Mouse (Mus musculus): ENCODE results near the gene Jdp2. TPM values are rescaled to one million over a fixed set of nuclear protein-coding genes. Genes with fewer than 3 reads are reported as not detected.

Gene Jdp2
- polyA plus RNA-seq, 1 experiment from 2014 or later: 0.56 TPM

DNA sequence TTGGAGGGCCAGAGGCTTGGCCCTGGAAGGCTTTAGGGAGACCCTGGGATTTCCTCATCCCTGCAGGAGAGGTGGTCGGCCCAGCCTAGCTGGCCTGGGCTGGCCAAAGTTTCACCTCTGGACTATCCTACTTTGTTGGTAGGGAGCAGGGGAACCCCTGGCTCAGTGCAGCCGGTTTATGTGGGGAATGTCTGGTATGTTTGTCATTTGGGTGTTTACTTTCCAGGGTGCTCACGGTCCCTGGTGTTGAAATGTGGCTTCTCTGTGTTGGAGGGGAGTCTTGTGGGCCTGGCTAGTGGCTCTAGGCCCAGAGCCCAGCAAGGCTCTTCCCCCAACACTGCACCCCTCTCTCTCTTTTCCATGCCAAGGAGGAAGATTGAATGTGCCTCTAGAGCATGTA is 24.9 kb downstream of the Jdp2 start:
- ATAC-seq (ENCODE audit: low FRiP score): no peak
- 71% methylated on average over 3 of the region's 3 CpGs for WGBS
- no peak overlapping the region for H3K27ac ChIP-seq

DNA sequence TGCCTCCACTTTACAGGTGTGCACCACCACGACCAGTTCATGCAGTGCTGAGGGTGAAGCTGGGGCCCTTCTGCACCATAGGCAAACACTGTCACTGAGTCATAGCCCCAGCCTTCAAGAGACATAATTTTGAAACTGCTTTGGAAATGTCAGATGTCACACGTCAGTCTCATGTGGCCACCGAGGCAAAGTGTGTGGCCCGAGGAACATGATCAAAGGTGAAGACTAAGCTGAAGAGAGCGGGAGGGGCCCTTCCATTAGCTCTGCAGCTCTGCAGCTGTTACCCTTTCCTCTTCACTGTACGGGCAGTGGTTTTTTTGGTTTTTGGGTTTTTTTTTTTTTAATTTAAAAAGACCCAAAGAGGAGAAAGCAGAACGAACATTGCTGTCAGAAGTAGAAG is 25.8 kb downstream of the Jdp2 start:
- no peak overlapping the region for H3K27ac ChIP-seq
- peaks cover 21% of the 10 kb centered on the region for H3K4me1 ChIP-seq
- no peaks in the 10 kb centered on the region for H3K27me3 ChIP-seq
- H3K36me3 ChIP-seq (replicated peaks): no peaks in the 10 kb centered on the region
- no peak overlapping the region for H3K4me2 ChIP-seq
- WGBS: 86% methylated on average over 7 of the region's 7 CpGs
- no peak overlapping the region for H3K4me3 ChIP-seq (replicated peaks)
- no peaks in the 10 kb centered on the region for H3K9me3 ChIP-seq
- H3K9ac ChIP-seq: no peak overlapping the region
- no peak for ATAC-seq (ENCODE audit: low FRiP score)

More for the DNA sequence above, 24.9 kb downstream of the Jdp2 start:
- Histone ChIP-seq H3K36me3 (replicated peaks) (no peaks in the 10 kb centered on the region), H3K27me3 (no peaks in the 10 kb centered on the region), H3K4me1 (peaks cover 27% of the 10 kb centered on the region), H3K9ac (no peak overlapping the region), H3K4me2 (no peak overlapping the region), H3K9me3 (no peaks in the 10 kb centered on the region), H3K4me3 (replicated peaks) (no peak overlapping the region)

DNA sequence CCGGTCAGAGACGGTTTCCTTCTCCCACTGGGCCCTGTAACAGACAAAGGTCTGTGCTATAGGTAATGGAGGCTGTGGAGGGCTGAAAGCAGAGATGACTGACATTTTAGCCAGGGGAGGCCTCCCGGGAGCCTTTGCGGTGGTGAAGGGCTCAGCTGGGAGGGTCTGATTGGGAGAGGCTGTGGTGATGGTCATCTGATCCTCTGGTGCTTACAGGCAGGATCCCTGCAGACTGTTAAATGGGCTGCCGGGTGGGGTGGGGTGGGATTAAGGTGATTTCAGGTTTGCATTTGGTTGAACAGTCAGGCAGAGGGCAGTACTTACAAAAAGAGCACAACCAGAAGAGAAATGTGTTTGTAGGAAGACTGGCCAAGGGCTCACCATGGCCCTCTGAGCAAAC is 27.0 kb downstream of the Jdp2 start:
- 53% methylated on average over 5 of the region's 5 CpGs for WGBS
- Histone ChIP-seq H3K27me3 (no peaks in the 10 kb centered on the region), H3K4me2 (no peak overlapping the region), H3K9ac (no peak overlapping the region), H3K27ac (no peak overlapping the region), H3K4me3 (replicated peaks) (no peak overlapping the region), H3K9me3 (no peaks in the 10 kb centered on the region), H3K36me3 (replicated peaks) (no peaks in the 10 kb centered on the region), H3K4me1 (peaks cover 10% of the 10 kb centered on the region)
- no peak for ATAC-seq (ENCODE audit: low FRiP score)

DNA sequence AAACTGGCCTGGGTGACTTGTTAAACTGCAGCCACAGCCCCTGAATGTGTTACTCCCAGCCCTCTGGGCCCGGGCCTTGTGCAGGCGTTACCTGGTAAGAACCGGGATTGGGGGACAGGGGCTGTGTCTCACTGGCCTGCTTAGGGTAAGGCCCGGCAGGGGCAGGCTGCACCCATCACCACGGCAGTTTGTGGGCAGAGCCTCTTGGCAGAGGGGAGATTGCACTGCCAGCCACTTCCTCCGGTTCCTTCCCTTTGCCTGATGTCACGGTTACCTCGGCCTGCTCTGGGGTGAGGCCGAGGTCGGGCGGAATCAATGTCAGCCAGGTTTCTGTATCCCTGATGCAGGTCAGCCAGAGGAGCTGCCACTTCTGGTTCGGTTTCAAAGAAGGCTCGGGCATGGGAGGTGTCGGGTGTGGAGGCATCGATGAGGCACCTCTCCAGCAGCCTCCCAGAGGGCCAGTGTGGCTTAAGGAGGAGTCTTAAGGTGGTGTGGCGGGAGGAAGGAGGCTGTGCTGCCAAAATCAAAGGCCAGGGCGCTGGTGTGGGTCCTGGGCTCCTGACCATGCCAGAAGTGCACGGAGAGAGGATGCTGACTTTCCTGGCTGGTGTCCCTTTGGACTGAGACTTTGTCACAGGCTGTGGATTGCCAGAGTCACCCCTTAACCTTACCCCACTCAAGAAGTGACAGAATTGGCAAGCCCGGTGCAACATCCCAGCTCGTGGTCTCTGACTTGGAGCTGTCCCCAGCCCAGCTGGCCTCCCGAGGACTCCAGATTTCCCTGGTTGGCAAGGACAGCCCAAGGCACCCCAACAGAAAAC is 31.0 kb downstream of the Jdp2 start:
- 81% methylated on average over 21 of the region's 21 CpGs for WGBS
- H3K36me3 ChIP-seq (replicated peaks): no peaks in the 10 kb centered on the region
- no peak overlapping the region for H3K4me3 ChIP-seq (replicated peaks)
- H3K9ac ChIP-seq: no peak overlapping the region
- ATAC-seq (ENCODE audit: low FRiP score): no peak
- H3K4me1 ChIP-seq: no peaks in the 10 kb centered on the region
- H3K9me3 ChIP-seq: no peaks in the 10 kb centered on the region
- no peak overlapping the region for H3K27ac ChIP-seq
- H3K27me3 ChIP-seq: no peaks in the 10 kb centered on the region
- no peak overlapping the region for H3K4me2 ChIP-seq

DNA sequence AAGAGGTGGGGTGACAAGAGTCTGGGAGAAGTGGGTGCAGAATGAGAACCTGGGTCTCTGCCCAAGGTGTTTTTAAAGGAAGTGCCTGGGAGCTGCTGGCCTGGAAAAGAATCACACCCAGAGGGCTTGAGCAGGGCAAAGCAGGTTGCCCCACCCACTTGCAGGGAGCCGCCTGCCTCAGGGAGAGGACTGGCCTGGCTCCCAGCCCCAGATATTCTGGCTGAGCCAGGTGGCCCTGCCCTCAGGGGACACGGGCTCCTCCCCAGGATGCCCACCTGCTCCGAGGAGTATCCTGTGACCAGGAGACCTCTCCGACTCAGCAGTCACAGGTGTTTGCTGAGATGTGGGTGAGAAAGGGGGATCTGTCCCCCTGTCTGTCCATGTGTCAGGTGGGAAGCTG is 32.4 kb downstream of the Jdp2 start:
- Histone ChIP-seq H3K36me3 (replicated peaks) (no peaks in the 10 kb centered on the region), H3K27ac (no peak overlapping the region), H3K4me3 (replicated peaks) (no peak overlapping the region), H3K27me3 (no peaks in the 10 kb centered on the region), H3K4me2 (no peak overlapping the region), H3K9me3 (no peaks in the 10 kb centered on the region), H3K4me1 (no peaks in the 10 kb centered on the region), H3K9ac (no peak overlapping the region)
- 83% methylated on average over 4 of the region's 4 CpGs for WGBS
- ATAC-seq (ENCODE audit: low FRiP score): no peak

- H3K9me3 ChIP-seq: no peaks in the 10 kb centered on the region
- H3K9ac ChIP-seq: no peak overlapping the region
- no peak overlapping the region for H3K27ac ChIP-seq
- WGBS: 91% methylated on average over 10 of the region's 10 CpGs
- H3K4me2 ChIP-seq: no peak overlapping the region
- no peaks in the 10 kb centered on the region for H3K27me3 ChIP-seq
- H3K4me1 ChIP-seq: no peaks in the 10 kb centered on the region
- H3K36me3 ChIP-seq (replicated peaks): no peaks in the 10 kb centered on the region
- no peak for ATAC-seq (ENCODE audit: low FRiP score)
- no peak overlapping the region for H3K4me3 ChIP-seq (replicated peaks)
These were observed 33.5 kb downstream of the Jdp2 start for GRCm38 (mm10) chr12:85632321-85632720.

GRCm38 (mm10) chr12:85637932-85638331 is 39.1 kb downstream of the Jdp2 start:
- no peak overlapping the region for H3K9ac ChIP-seq
- no peaks in the 10 kb centered on the region for H3K9me3 ChIP-seq
- no peak for ATAC-seq (ENCODE audit: low FRiP score)
- peaks cover 6% of the 10 kb centered on the region; the same call in 1 of the 2 replicates for H3K4me1 ChIP-seq
- H3K27ac ChIP-seq: no peak overlapping the region
- no peaks in the 10 kb centered on the region for H3K27me3 ChIP-seq
- no peak overlapping the region for H3K4me3 ChIP-seq (replicated peaks)
- 88% methylated on average over 9 of the region's 9 CpGs for WGBS
- no peaks in the 10 kb centered on the region; the same call in 1 of the 2 replicates for H3K36me3 ChIP-seq (replicated peaks)
- H3K4me2 ChIP-seq: no peak overlapping the region

GRCm38 (mm10) chr12:85638541-85639325 is 39.9 kb downstream of the Jdp2 start:
- Histone ChIP-seq H3K27me3 (no peaks in the 10 kb centered on the region), H3K4me3 (replicated peaks) (no peak overlapping the region), H3K9me3 (no peaks in the 10 kb centered on the region), H3K4me2 (no peak overlapping the region), H3K27ac (no peak overlapping the region), H3K36me3 (replicated peaks) (no peaks in the 10 kb centered on the region; the same call in 1 of the 2 replicates), H3K9ac (no peak overlapping the region), H3K4me1 (peaks cover 6% of the 10 kb centered on the region; the same call in 1 of the 2 replicates)
- 75% methylated on average over 20 of the region's 20 CpGs for WGBS
- ATAC-seq (ENCODE audit: low FRiP score): no peak

GRCm38 (mm10) chr12:85639326-85640008 is 40.6 kb downstream of the Jdp2 start:
- no peak overlapping the region for H3K4me2 ChIP-seq
- WGBS: 83% methylated on average over 12 of the region's 12 CpGs
- H3K4me1 ChIP-seq: peaks cover 6% of the 10 kb centered on the region; the same call in 1 of the 2 replicates
- H3K9ac ChIP-seq: no peak overlapping the region
- no peak for ATAC-seq (ENCODE audit: low FRiP score)
- H3K4me3 ChIP-seq (replicated peaks): no peak overlapping the region
- H3K27ac ChIP-seq: no peak overlapping the region
- no peaks in the 10 kb centered on the region; the same call in 1 of the 2 replicates for H3K36me3 ChIP-seq (replicated peaks)
- no peaks in the 10 kb centered on the region for H3K27me3 ChIP-seq
- H3K9me3 ChIP-seq: no peaks in the 10 kb centered on the region

DNA sequence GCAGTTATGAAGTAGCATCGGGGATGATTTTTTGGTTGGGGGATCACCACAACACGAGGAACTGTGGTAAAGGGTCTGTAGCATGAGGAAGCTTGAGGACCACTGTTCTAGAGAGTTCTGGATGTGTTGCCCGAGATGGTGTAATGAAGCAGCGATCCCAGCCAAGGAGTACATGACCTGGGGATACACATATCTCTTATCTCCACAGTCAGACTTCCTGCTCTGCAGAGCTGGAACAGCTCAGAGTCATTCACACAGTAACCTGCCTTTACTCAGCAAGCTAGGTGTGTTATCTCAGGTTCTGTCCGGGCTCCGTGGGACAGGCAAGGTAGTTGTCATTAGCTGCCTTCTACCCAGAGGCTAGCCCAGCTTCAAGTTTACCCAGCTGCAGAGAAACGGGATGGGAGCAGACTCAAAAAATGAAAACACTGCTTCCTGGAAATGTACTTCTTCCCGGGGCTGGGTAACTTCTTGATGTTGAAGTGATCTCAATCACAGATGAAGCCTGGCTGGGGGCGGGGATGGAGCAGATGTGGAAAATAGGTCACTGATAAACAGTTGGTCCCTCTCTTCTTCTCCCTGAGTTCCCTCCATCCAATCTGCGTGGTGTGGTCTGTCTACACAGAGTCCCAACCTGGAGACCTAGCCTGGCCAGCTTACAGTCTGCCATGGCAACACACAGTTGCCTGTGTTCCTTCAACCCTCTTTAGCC is 42.2 kb downstream of the Jdp2 start:
- 85% methylated on average over 10 of the region's 10 CpGs for WGBS
- H3K36me3 ChIP-seq (replicated peaks): no peaks in the 10 kb centered on the region; the same call in 1 of the 2 replicates
- H3K27me3 ChIP-seq: no peaks in the 10 kb centered on the region
- no peak for ATAC-seq (ENCODE audit: low FRiP score)
- no peak overlapping the region for H3K4me2 ChIP-seq
- H3K9ac ChIP-seq: no peak overlapping the region
- H3K9me3 ChIP-seq: no peaks in the 10 kb centered on the region
- peaks cover 6% of the 10 kb centered on the region; the same call in 1 of the 2 replicates for H3K4me1 ChIP-seq
- no peak overlapping the region for H3K4me3 ChIP-seq (replicated peaks)
- H3K27ac ChIP-seq: no peak overlapping the region

DNA sequence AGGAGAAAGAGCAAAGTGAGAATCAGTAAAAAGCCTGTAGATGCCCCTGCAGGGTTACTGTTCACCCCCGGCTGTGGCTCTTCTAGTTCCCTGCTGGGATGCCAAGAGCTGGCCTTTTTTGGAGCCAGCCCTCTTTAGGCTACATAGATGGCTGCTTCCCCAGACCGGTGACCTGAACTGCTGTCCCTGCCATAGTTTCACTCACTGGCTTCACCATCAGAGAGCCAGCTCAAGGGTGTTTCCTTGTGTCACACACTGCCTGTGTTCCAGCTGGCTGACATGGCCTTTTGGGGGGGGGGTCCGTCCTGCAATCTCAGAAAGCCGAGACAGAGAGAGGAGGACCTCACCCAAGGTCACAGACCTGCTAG is 42.7 kb downstream of the Jdp2 start:
- Histone ChIP-seq H3K27me3 (no peaks in the 10 kb centered on the region), H3K4me1 (peaks cover 6% of the 10 kb centered on the region; the same call in 1 of the 2 replicates), H3K9me3 (no peaks in the 10 kb centered on the region), H3K9ac (no peak overlapping the region), H3K4me3 (replicated peaks) (no peak overlapping the region), H3K27ac (no peak overlapping the region), H3K4me2 (no peak overlapping the region), H3K36me3 (replicated peaks) (no peaks in the 10 kb centered on the region; the same call in 1 of the 2 replicates)
- WGBS: 58% methylated on average over 4 of the region's 4 CpGs
- ATAC-seq (ENCODE audit: low FRiP score): no peak

GRCm38 (mm10) chr12:85643735-85644134 is 44.9 kb downstream of the Jdp2 start:
- ATAC-seq (ENCODE audit: low FRiP score): no peak
- WGBS: 77% methylated on average over 5 of the region's 5 CpGs
- Histone ChIP-seq H3K9ac (no peak overlapping the region), H3K4me2 (no peak overlapping the region), H3K27me3 (no peaks in the 10 kb centered on the region), H3K4me3 (replicated peaks) (no peak overlapping the region), H3K9me3 (no peaks in the 10 kb centered on the region), H3K27ac (no peak overlapping the region), H3K36me3 (replicated peaks) (no peaks in the 10 kb centered on the region; the same call in 1 of the 2 replicates), H3K4me1 (peaks cover 6% of the 10 kb centered on the region; the same call in 1 of the 2 replicates)

Data from forebrain, embryonic 12.5 days (tissue).